Mouse (Mus musculus) CD4-positive helper T cell, adult 2 months (primary cell): ENCODE measurements around the gene Zmiz2.
"Not testable (repeated sequence)": the region's sequence is repeated elsewhere in the genome, so short reads cannot be mapped to it uniquely, and the experiment has no call there.

Source experiments
- DNase-seq: peaks from one replicate; pipeline ENCODE4 v3.0.0-alpha.2; 2012; ENCODE audit warnings: low read depth, missing footprints, low spot score

Zmiz2 gene

GRCm38 (mm10) chr11:6398141-6398540, 9.3 kb downstream of the Zmiz2 start:
- no peak for DNase-seq

GRCm38 (mm10) chr11:6402515-6403510, 13.9 kb downstream of the Zmiz2 start:
- peak; percentile 80 for DNase-seq

- DNase-seq: no peak
These were observed 15.0 kb downstream of the Zmiz2 start for GRCm38 (mm10) chr11:6403830-6404405.

- DNase-seq: no peak
These were observed 16.1 kb downstream of the Zmiz2 start for GRCm38 (mm10) chr11:6404699-6405566.

- no peak for DNase-seq
These were observed 16.8 kb downstream of the Zmiz2 start for GRCm38 (mm10) chr11:6405591-6406081.

- no peak for DNase-seq
These were observed 17.6 kb downstream of the Zmiz2 start for GRCm38 (mm10) chr11:6406251-6407161.

GRCm38 (mm10) chr11:6407162-6407621, 18.3 kb downstream of the Zmiz2 start:
- DNase-seq: no peak

GRCm38 (mm10) chr11:6410050-6410602, 21.3 kb downstream of the Zmiz2 start:
- peak; percentile 64 for DNase-seq

- DNase-seq: not testable (repeated sequence)
These were observed 21.9 kb downstream of the Zmiz2 start for GRCm38 (mm10) chr11:6410755-6411154.

GRCm38 (mm10) chr11:6411684-6412083, 22.8 kb downstream of the Zmiz2 start:
- DNase-seq: peak; percentile 64

- no peak for DNase-seq
These were observed 24.4 kb downstream of the Zmiz2 start for GRCm38 (mm10) chr11:6413264-6413663.

GRCm38 (mm10) chr11:6414751-6415550, 26.1 kb downstream of the Zmiz2 start, which contains the start of gene Ppia:
Gene Ppia (plus strand): TSS chr11:6415443.
- DNase-seq: no peak

- peak; percentile 98 for DNase-seq
These were observed 26.9 kb downstream of the Zmiz2 start for GRCm38 (mm10) chr11:6415551-6416404.

- DNase-seq: peak; percentile 90
These were observed 27.6 kb downstream of the Zmiz2 start for GRCm38 (mm10) chr11:6416405-6417034.

- no peak for DNase-seq
These were observed 28.2 kb downstream of the Zmiz2 start for GRCm38 (mm10) chr11:6417069-6417468.

- no peak for DNase-seq
These were observed 28.6 kb downstream of the Zmiz2 start for GRCm38 (mm10) chr11:6417490-6417889.

- no peak for DNase-seq
These were observed 29.9 kb downstream of the Zmiz2 start for GRCm38 (mm10) chr11:6418751-6419150.

- DNase-seq: not testable (repeated sequence)
These were observed 30.3 kb downstream of the Zmiz2 start for GRCm38 (mm10) chr11:6419156-6419555.
